Mouse (Mus musculus) heart, adult 2 months (tissue): ENCODE measurements around the gene Igsf21. TPM values are rescaled to one million over a fixed set of nuclear protein-coding genes. Genes with fewer than 3 reads are reported as not detected.

ENCODE experiments used
- DNase-seq, 2 experiments: peaks; one replicate each; pipeline ENCODE4 v3.0.0; 2021
- H3K27ac ChIP-seq: fragments of 200-600 bp; 2 replicates; pipeline ENCODE4 v1.8.1; 2022
- H3K27me3 ChIP-seq: fragments of 200-500 bp; 2 replicates; pipeline ENCODE4 v1.6.1; 2012; ENCODE audit warnings: mild to moderate bottlenecking, low read length, inconsistent platforms, mixed read lengths; ENCODE audit not compliant: control insufficient read depth, insufficient read depth
- H3K36me3 ChIP-seq: fragments of 200-500 bp; 2 replicates; pipeline ENCODE4 v1.6.1; 2012; ENCODE audit warnings: low read length, inconsistent platforms; ENCODE audit not compliant: control insufficient read depth, insufficient read depth
- H3K4me1 ChIP-seq: fragments of 200-500 bp; 2 replicates; pipeline ENCODE4 v1.6.1; 2011; ENCODE audit warnings: low read length; ENCODE audit not compliant: control insufficient read depth, insufficient read depth
- H3K4me3 ChIP-seq: fragments of 200-600 bp; 2 replicates; pipeline ENCODE4 v1.8.1; 2022
- H3K79me2 ChIP-seq: fragments of 200-500 bp; replicated peaks from 2 replicates; pipeline ENCODE4 v1.6.1; 2012; ENCODE audit warnings: mild to moderate bottlenecking, inconsistent platforms, low read length, moderate library complexity, mixed read lengths; ENCODE audit not compliant: control insufficient read depth, insufficient read depth
- H3K9ac ChIP-seq: fragments of 200-500 bp; 2 replicates; pipeline ENCODE4 v1.6.1; 2012; ENCODE audit warnings: low read depth, mild to moderate bottlenecking, control low read depth, inconsistent platforms, low read length, mixed read lengths
- CTCF ChIP-seq: fragments of 200-600 bp; IDR thresholded peaks from 2 replicates; pipeline ENCODE4 v1.8.1; 2022; ENCODE audit warnings: antibody characterized with exemption, mild to moderate bottlenecking, moderate library complexity
- EP300 ChIP-seq: fragments of 200-500 bp; IDR thresholded peaks from 2 replicates; pipeline ENCODE4 v1.6.1; 2011; ENCODE audit warnings: low read depth, low read length, control low read depth; ENCODE audit not compliant: insufficient read depth
- POLR2A ChIP-seq: fragments of 200-500 bp; IDR thresholded peaks from 2 replicates; pipeline ENCODE4 v1.6.1; 2011; ENCODE audit warnings: mild to moderate bottlenecking, low read depth, low read length, control low read depth; ENCODE audit not compliant: insufficient read depth
- WGBS: fragments of 180-500 bp; shearing (Covaris S2); methylation state at CpG from one replicate; pipeline ENCODE4 v1.1.7; 2018; 5-methylcytosine and 5-hydroxymethylcytosine counted together
- intact Hi-C: fragments of 180-260 bp; cut with DNase I; formaldehyde crosslinking; loops from one replicate; pipeline ENCODE4 v1.15.1; 2025
- polyA plus RNA-seq: library from polyadenylated mRNA; depleted of rRNA; stranded (reverse); fragments of >200 nt; gene quantifications from 2 replicates; pipeline ENCODE4 v1.2.3, GENCODE M21; 2012
- total RNA-seq, 2 experiments: library from RNA; stranded (reverse); gene quantifications; 2 replicates each; pipeline ENCODE4 v1.2.3; 2021

Igsf21 gene
- total and polyA plus RNA-seq, 3 experiments = 0.14 to 0.76 (median 0.16) TPM

GRCm38 (mm10) chr4:140109626-140109948, 137.0 kb downstream of the Igsf21 start:
- WGBS = 46% methylated on average over 6 of the region's 6 CpGs
- Histone ChIP-seq H3K27me3 (peaks cover 3% of the 10 kb centered on the region; the same call in 1 of the 2 replicates), H3K4me1 (no peaks in the 10 kb centered on the region), H3K79me2 (no peaks in the 10 kb centered on the region), H3K4me3 (no peak overlapping the region), H3K9ac (no peak overlapping the region), H3K27ac (no peak overlapping the region), H3K36me3 (no peaks in the 10 kb centered on the region)
- intact Hi-C loops = no loop called here
- no peak for DNase-seq
- TF ChIP-seq CTCF (no peak), POLR2A (no peak), EP300 (no peak)

GRCm38 (mm10) chr4:140108871-140109625, 137.5 kb downstream of the Igsf21 start:
- TF ChIP-seq CTCF (no peak), EP300 (no peak)

GRCm38 (mm10) chr4:140107161-140107560, 139.4 kb downstream of the Igsf21 start:
- no peak for DNase-seq
- no peak overlapping the region for H3K4me3 ChIP-seq
- TF ChIP-seq POLR2A (no peak), EP300 (no peak), CTCF (no peak)
- peaks cover 3% of the 10 kb centered on the region; the same call in 1 of the 2 replicates for H3K27me3 ChIP-seq
- H3K36me3 ChIP-seq = no peaks in the 10 kb centered on the region
- WGBS = 74% methylated on average over 12 of the region's 12 CpGs
- H3K79me2 ChIP-seq = no peaks in the 10 kb centered on the region
- intact Hi-C loops = no loop called here
- no peak overlapping the region for H3K27ac ChIP-seq
- no peak overlapping the region for H3K9ac ChIP-seq
- H3K4me1 ChIP-seq = no peaks in the 10 kb centered on the region

More at GRCm38 (mm10) chr4:140108871-140109625, 137.5 kb downstream of the Igsf21 start:
- 4% methylated on average over 32 of the region's 32 CpGs for WGBS
- Histone ChIP-seq H3K27me3 (peaks cover 3% of the 10 kb centered on the region; the same call in 1 of the 2 replicates), H3K9ac (no peak overlapping the region), H3K36me3 (no peaks in the 10 kb centered on the region), H3K4me1 (no peaks in the 10 kb centered on the region), H3K27ac (no peak overlapping the region), H3K79me2 (no peaks in the 10 kb centered on the region), H3K4me3 (no peak overlapping the region)
- no peak for DNase-seq
- intact Hi-C loops = no loop called here

DNA sequence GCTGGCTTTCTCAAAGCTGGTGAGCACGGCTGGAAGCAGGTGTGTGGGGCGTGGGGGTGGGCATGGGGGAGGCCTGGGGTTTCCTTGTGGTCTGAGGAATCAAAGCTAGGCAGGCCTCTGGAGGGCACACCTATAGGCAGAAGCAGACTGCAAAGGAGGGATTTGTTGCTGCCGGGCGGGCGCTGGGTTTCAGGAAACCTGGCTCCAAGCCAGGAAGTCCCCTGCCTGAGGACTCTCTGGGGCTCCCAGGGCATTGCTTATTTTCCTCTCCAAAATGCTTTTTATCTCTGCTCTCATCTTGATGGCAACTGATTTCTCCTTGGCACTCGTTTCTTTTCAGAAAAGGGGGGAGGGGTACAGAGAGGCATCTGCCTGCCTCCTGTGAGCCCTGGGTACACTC, 141.8 kb downstream of the Igsf21 start:
- H3K79me2 ChIP-seq = no peaks in the 10 kb centered on the region
- no peak for DNase-seq
- H3K27me3 ChIP-seq = peaks cover 3% of the 10 kb centered on the region; the same call in 1 of the 2 replicates
- TF ChIP-seq EP300 (no peak), POLR2A (no peak), CTCF (no peak)
- intact Hi-C loops = loop anchor here (5.0 kb wide), 2 partner anchors 227 to 578 kb away; no protein-coding TSS in a partner anchor
- no peak overlapping the region for H3K4me3 ChIP-seq
- no peaks in the 10 kb centered on the region for H3K36me3 ChIP-seq
- H3K4me1 ChIP-seq = no peaks in the 10 kb centered on the region
- H3K27ac ChIP-seq = no peak overlapping the region
- WGBS = 11% methylated on average over 6 of the region's 6 CpGs
- H3K9ac ChIP-seq = no peak overlapping the region

GRCm38 (mm10) chr4:140103341-140104027, 143.1 kb downstream of the Igsf21 start:
- TF ChIP-seq CTCF = no peak
- TF ChIP-seq POLR2A = no peak
- no peak for TF ChIP-seq EP300
- 4% methylated on average over 28 of the region's 28 CpGs for WGBS
- H3K36me3 ChIP-seq = no peaks in the 10 kb centered on the region
- DNase-seq = no peak
- H3K4me1 ChIP-seq = no peaks in the 10 kb centered on the region
- H3K4me3 ChIP-seq = no peak overlapping the region
- intact Hi-C loops = loop anchor here (5.0 kb wide), 2 partner anchors 226 to 579 kb away; no protein-coding TSS in a partner anchor
- no peaks in the 10 kb centered on the region for H3K79me2 ChIP-seq
- H3K27me3 ChIP-seq = no peaks in the 10 kb centered on the region; the same call in 1 of the 2 replicates
- no peak overlapping the region for H3K27ac ChIP-seq
- H3K9ac ChIP-seq = no peak overlapping the region

GRCm38 (mm10) chr4:140102581-140103200, 143.9 kb downstream of the Igsf21 start:
- H3K27ac ChIP-seq = no peak overlapping the region
- intact Hi-C loops = loop anchor here (5.0 kb wide), 2 partner anchors 225 to 580 kb away; no protein-coding TSS in a partner anchor
- DNase-seq = no peak
- H3K27me3 ChIP-seq = no peaks in the 10 kb centered on the region; the same call in 1 of the 2 replicates
- no peaks in the 10 kb centered on the region for H3K36me3 ChIP-seq
- H3K4me3 ChIP-seq = no peak overlapping the region
- TF ChIP-seq EP300 = no peak
- no peak for TF ChIP-seq CTCF
- no peak for TF ChIP-seq POLR2A
- H3K4me1 ChIP-seq = no peaks in the 10 kb centered on the region
- 19% methylated on average over 11 of the region's 11 CpGs for WGBS
- no peaks in the 10 kb centered on the region for H3K79me2 ChIP-seq
- H3K9ac ChIP-seq = no peak overlapping the region
